Mouse (Mus musculus): Measurements from ENCODE around the gene Bhlhb9. TPM values are rescaled to one million over a fixed set of nuclear protein-coding genes. Genes with fewer than 3 reads are reported as not detected.

The Bhlhb9 gene
- polyA plus RNA-seq, 1 experiment from 2014 or later = 56.9 TPM

DNA sequence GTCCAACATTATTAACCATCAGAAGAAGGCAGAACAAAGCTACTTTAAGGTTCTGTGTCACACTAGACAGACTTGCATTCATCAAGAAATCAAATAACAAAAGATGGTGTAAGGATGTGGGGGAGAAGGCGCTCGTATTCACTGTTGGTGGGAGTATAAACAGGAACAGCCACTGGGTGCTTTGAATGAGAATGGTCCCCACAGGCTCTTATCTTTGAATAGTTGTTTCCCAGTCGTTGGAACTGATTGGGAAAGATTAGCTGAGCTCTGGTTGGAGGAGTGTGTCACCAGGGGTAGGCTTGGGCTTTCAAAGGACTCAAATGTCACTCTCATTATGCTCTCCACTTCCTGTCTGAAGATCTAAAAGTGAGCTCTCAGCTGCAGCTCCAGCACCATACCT is 128.5 kb downstream of the Bhlhb9 start:
- Histone ChIP-seq H3K4me3 (replicated peaks) (no peak overlapping the region), H3K4me2 (no peak overlapping the region), H3K27ac (no peak overlapping the region), H3K9me3 (replicated peaks) (no peaks in the 10 kb centered on the region), H3K9ac (no peak overlapping the region), H3K36me3 (no peaks in the 10 kb centered on the region), H3K4me1 (no peaks in the 10 kb centered on the region), H3K27me3 (no peaks in the 10 kb centered on the region)
- no peak for ATAC-seq (replicated peaks; ENCODE audit: low FRiP score)
- WGBS = 44% methylated on average over 3 of the region's 3 CpGs

GRCm38 (mm10) chrX:135928588-135928987 is 131.2 kb downstream of the Bhlhb9 start:
- H3K36me3 ChIP-seq = no peaks in the 10 kb centered on the region
- H3K4me3 ChIP-seq (replicated peaks) = no peak overlapping the region
- no peak for ATAC-seq (replicated peaks; ENCODE audit: low FRiP score)
- no peaks in the 10 kb centered on the region for H3K9me3 ChIP-seq (replicated peaks)
- no peak overlapping the region for H3K27ac ChIP-seq
- no peaks in the 10 kb centered on the region for H3K4me1 ChIP-seq
- H3K4me2 ChIP-seq = no peak overlapping the region
- H3K9ac ChIP-seq = no peak overlapping the region
- H3K27me3 ChIP-seq = no peaks in the 10 kb centered on the region

DNA sequence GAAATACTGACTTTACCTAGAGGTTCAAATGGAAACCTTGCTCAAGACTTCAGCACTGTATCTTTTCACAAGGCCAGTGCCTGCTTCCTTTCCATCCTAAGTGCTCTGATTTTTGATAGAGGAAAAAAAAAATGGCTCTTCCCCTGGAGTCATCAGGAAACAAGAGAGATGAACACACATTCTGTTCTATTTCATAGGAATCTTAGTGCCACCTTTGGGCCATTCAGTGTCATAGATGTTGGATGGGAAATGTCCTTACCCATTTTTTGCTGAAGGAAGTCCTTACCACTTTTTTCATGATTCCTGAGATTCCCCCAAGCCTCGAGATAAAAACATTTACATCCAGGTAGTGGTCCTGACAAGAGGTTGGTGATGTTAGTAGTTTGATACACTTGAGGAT is 139.1 kb downstream of the Bhlhb9 start:
- no peak for ATAC-seq (replicated peaks; ENCODE audit: low FRiP score)

More for the DNA sequence above, 139.1 kb downstream of the Bhlhb9 start:
- no peak overlapping the region for H3K27ac ChIP-seq
- H3K4me1 ChIP-seq = no peaks in the 10 kb centered on the region
- 0 out of 2 replicates have a peak, but pooled peaks cover 4% of the 10 kb centered on the region for H3K27me3 ChIP-seq
- H3K9ac ChIP-seq = no peak overlapping the region
- H3K4me3 ChIP-seq (replicated peaks) = no peak overlapping the region
- no peak overlapping the region for H3K4me2 ChIP-seq
- no peaks in the 10 kb centered on the region for H3K36me3 ChIP-seq
- WGBS = 56% methylated on average over 1 of the region's 1 CpGs
- H3K9me3 ChIP-seq (replicated peaks) = no peaks in the 10 kb centered on the region

MicroRNAs within 50 kb of the gene (microRNA counts, 519-probe panel; counts per million panel counts)
- 31.7 counts per million for microRNA mmu-miR-1970

Small RNA genes within 50 kb of the gene (microRNA-seq; reads per million reads assigned to microRNA genes)
- gene Mir1970 = not detected

Other genes starting within 250 kb of the Bhlhb9 start
- not detected in 2 replicates for gene Nxf7, start 198.8 kb upstream of the Bhlhb9 start, polyA plus RNA-seq (2015; fragmentation: Nextera tagmentation; extraction: Ambion mirVana)
- not detected in 2 replicates for gene Prame, start 169.9 kb upstream of the Bhlhb9 start, polyA plus RNA-seq (2015; fragmentation: Nextera tagmentation; extraction: Ambion mirVana)
- gene Tcp11x2, start 103.8 kb upstream of the Bhlhb9 start, polyA plus RNA-seq (2015; fragmentation: Nextera tagmentation; extraction: Ambion mirVana) = not detected in 2 replicates
- gene Tmsb15a, start 72.3 kb upstream of the Bhlhb9 start, polyA plus RNA-seq (2015; fragmentation: Nextera tagmentation; extraction: Ambion mirVana) = not detected in 2 replicates
- gene Armcx5, start 54.9 kb upstream of the Bhlhb9 start, polyA plus RNA-seq (2015; fragmentation: Nextera tagmentation; extraction: Ambion mirVana) = 9.7 and 10.9 TPM in 2 replicates
- gene Gprasp1, start 54.9 kb upstream of the Bhlhb9 start, polyA plus RNA-seq (2015; fragmentation: Nextera tagmentation; extraction: Ambion mirVana) = 46.2 and 47.6 TPM in 2 replicates
- gene Gprasp2, start 41.4 kb downstream of the Bhlhb9 start, polyA plus RNA-seq (2015; fragmentation: Nextera tagmentation; extraction: Ambion mirVana) = 24.9 and 27.6 TPM in 2 replicates
- 79.1 and 82.6 TPM in 2 replicates for gene Arxes2, start 196.2 kb downstream of the Bhlhb9 start, polyA plus RNA-seq (2015; fragmentation: Nextera tagmentation; extraction: Ambion mirVana)
- gene Arxes1, start 235.8 kb downstream of the Bhlhb9 start, polyA plus RNA-seq (2015; fragmentation: Nextera tagmentation; extraction: Ambion mirVana) = 35.3 and 37.4 TPM in 2 replicates

Data from kidney, embryonic 15.5 days (tissue).